Mouse (Mus musculus): Measurements from ENCODE around the gene Wdr54. TPM values are rescaled to one million over a fixed set of nuclear protein-coding genes. Genes with fewer than 3 reads are reported as not detected.

Gene Wdr54
- polyA plus RNA-seq, 2 experiments: 0.32 to 0.44 TPM

- H3K9me3 ChIP-seq (ENCODE audit: control insufficient read depth, low read length): no peaks in the 10 kb centered on the region
Observed at GRCm38 (mm10) chr6:83179390-83180117, 23.4 kb upstream of the Wdr54 start.

DNA sequence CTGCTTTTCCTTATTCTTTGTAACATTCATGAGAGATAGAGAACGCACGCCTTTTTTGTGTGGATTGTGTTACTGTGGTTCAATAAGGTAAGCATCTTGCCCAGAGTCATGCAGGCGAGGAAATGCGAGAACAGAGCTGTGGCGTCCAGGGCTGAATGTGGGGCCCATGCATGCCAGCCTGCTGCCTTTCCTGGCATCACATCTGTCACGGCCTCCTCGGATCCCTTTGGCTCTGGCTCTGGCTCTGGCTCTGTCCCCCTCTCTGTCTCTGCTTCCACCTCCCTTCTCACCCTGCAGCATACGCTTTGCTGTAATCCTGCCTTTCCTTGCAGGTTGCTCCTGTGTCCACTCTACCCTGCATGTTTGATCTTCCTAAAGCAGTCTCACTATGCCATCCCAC lies 19.8 kb upstream of the Wdr54 start:
- Histone ChIP-seq H3K4me2 (ENCODE audit: low read depth) (no peak overlapping the region), H3K36me3 (replicated peaks; ENCODE audit: control insufficient read depth, insufficient read depth, low read depth) (no peaks in the 10 kb centered on the region), H3K4me1 (replicated peaks; ENCODE audit: control insufficient read depth in 2 of 2, insufficient read depth in 2 of 2, low read length in 1 of 2) (no peaks in the 10 kb centered on the region), H3K9ac (replicated peaks) (no peak overlapping the region), H3K9me3 (ENCODE audit: control insufficient read depth, low read length) (no peaks in the 10 kb centered on the region), H3K27ac (no peak overlapping the region), H3K27me3 (ENCODE audit: control insufficient read depth, insufficient read depth, low read length) (no peaks in the 10 kb centered on the region), H3K4me3 (ENCODE audit: insufficient read depth in 1 of 2, low read depth in 2 of 2, low read length in 2 of 2) (no peak overlapping the region)
- WGBS (ENCODE audit: insufficient replicate concordance): 81% methylated on average over 8 of the region's 8 CpGs
- TF ChIP-seq EP300 (IDR thresholded peaks at IDR 0.05; ENCODE audit: low read depth): no peak
- TF ChIP-seq CTCF (IDR thresholded peaks at IDR 0.05; ENCODE audit: low read depth): no peak
- no peak for ATAC-seq (ENCODE audit: insufficient read depth)
- no peak for DNase-seq (ENCODE audit: low read depth in 3 of 3, low spot score in 3 of 3)

More at GRCm38 (mm10) chr6:83179390-83180117, 23.4 kb upstream of the Wdr54 start:
- H3K27me3 ChIP-seq (ENCODE audit: control insufficient read depth, insufficient read depth, low read length): no peaks in the 10 kb centered on the region
- TF ChIP-seq CTCF (IDR thresholded peaks at IDR 0.05; ENCODE audit: low read depth) (no peak), EP300 (IDR thresholded peaks at IDR 0.05; ENCODE audit: low read depth) (no peak)
- 64% methylated on average over 12 of the region's 12 CpGs for WGBS (ENCODE audit: insufficient replicate concordance)
- DNase-seq (ENCODE audit: low read depth in 3 of 3, low spot score in 3 of 3) (no peak), ATAC-seq (ENCODE audit: insufficient read depth) (no peak)
- H3K4me3 ChIP-seq (ENCODE audit: insufficient read depth in 1 of 2, low read depth in 2 of 2, low read length in 2 of 2): no peak overlapping the region
- H3K27ac ChIP-seq: no peak overlapping the region
- H3K4me2 ChIP-seq (ENCODE audit: low read depth): no peak overlapping the region; the same call in 1 of the 2 replicates
- no peak overlapping the region for H3K9ac ChIP-seq (replicated peaks)
- no peaks in the 10 kb centered on the region for H3K4me1 ChIP-seq (replicated peaks; ENCODE audit: control insufficient read depth in 2 of 2, insufficient read depth in 2 of 2, low read length in 1 of 2)
- no peaks in the 10 kb centered on the region; the same call in 1 of the 2 replicates for H3K36me3 ChIP-seq (replicated peaks; ENCODE audit: control insufficient read depth, insufficient read depth, low read depth)

DNA sequence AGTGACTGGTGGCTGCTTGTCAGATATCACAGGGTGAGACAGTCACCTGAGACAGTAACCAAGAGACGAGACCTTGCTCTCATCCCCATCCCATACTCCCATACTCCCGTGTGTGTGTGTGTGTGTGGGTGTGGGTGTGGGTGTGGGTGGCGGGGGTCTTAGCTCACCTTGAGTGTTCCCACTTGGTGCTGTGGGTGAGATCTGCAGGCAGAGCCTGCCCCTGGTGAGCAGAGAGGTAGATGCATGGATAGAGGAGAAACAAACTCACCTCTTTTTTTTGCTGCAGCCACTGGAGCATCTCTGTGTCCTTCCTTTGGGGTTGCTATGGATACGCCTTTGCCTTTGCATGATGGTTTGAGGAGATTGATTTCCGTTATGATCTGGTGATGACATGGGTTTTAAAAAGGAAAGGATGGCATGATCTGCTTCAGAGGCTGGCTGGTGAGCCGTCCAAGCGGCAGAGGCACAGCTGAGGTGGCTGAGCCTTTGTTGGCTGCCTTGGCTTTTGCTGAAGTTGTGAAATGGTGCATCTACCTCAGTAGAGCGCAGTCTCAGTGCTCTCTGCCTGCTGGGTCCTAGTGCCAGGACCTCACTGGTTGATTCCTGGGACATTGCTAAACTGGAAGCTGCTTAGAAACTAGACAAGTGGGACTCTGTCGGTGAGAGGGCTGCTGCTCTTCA lies 16.2 kb upstream of the Wdr54 start:
- no peaks in the 10 kb centered on the region for H3K36me3 ChIP-seq (replicated peaks; ENCODE audit: control insufficient read depth, insufficient read depth, low read depth)
- no peaks in the 10 kb centered on the region for H3K4me1 ChIP-seq (replicated peaks; ENCODE audit: control insufficient read depth in 2 of 2, insufficient read depth in 2 of 2, low read length in 1 of 2)
- no peak overlapping the region for H3K9ac ChIP-seq (replicated peaks)
- H3K27ac ChIP-seq: no peak overlapping the region
- H3K4me3 ChIP-seq (ENCODE audit: insufficient read depth in 1 of 2, low read depth in 2 of 2, low read length in 2 of 2): no peak overlapping the region
- ATAC-seq (ENCODE audit: insufficient read depth): no peak
- H3K4me2 ChIP-seq (ENCODE audit: low read depth): no peak overlapping the region
- DNase-seq (ENCODE audit: low read depth in 3 of 3, low spot score in 3 of 3): no peak
- H3K9me3 ChIP-seq (ENCODE audit: control insufficient read depth, low read length): no peaks in the 10 kb centered on the region
- no peaks in the 10 kb centered on the region for H3K27me3 ChIP-seq (ENCODE audit: control insufficient read depth, insufficient read depth, low read length)
- WGBS (ENCODE audit: insufficient replicate concordance): 61% methylated on average over 9 of the region's 9 CpGs
- TF ChIP-seq CTCF (IDR thresholded peaks at IDR 0.05; ENCODE audit: low read depth): no peak
- no peak for TF ChIP-seq EP300 (IDR thresholded peaks at IDR 0.05; ENCODE audit: low read depth)

DNA sequence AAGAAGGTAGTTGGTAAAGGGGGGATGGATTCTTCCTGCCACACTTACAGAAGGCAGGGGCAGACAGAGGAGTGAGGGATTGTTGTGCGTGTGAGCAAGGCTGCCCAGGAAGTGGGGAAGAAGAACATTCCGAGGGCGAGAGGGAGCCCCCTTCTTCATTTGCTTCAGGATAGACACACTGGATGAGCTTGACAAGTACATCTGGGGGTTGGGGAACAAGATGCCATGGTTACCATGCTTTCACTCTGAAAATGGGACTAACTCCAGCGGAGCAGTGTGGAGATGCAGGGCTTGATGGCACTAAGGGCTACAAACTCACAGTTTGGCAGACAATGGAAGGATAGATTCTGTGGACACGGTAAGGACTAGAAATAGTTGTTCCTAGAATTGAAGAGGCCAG lies 14.9 kb upstream of the Wdr54 start:
- TF ChIP-seq EP300 (IDR thresholded peaks at IDR 0.05; ENCODE audit: low read depth) (no peak), CTCF (IDR thresholded peaks at IDR 0.05; ENCODE audit: low read depth) (no peak)
- no peak overlapping the region for H3K4me3 ChIP-seq (ENCODE audit: insufficient read depth in 1 of 2, low read depth in 2 of 2, low read length in 2 of 2)
- H3K27ac ChIP-seq: no peak overlapping the region
- no peaks in the 10 kb centered on the region for H3K36me3 ChIP-seq (replicated peaks; ENCODE audit: control insufficient read depth, insufficient read depth, low read depth)
- H3K4me2 ChIP-seq (ENCODE audit: low read depth): no peak overlapping the region
- H3K27me3 ChIP-seq (ENCODE audit: control insufficient read depth, insufficient read depth, low read length): no peaks in the 10 kb centered on the region
- H3K9me3 ChIP-seq (ENCODE audit: control insufficient read depth, low read length): no peaks in the 10 kb centered on the region
- DNase-seq (ENCODE audit: low read depth in 3 of 3, low spot score in 3 of 3) (no peak), ATAC-seq (ENCODE audit: insufficient read depth) (no peak)
- H3K9ac ChIP-seq (replicated peaks): no peak overlapping the region
- peaks cover 3 to 4% of the 10 kb centered on the region in 2 experiments; a peak in 3 of 4 replicates for H3K4me1 ChIP-seq (replicated peaks; ENCODE audit: control insufficient read depth in 2 of 2, insufficient read depth in 2 of 2, low read length in 1 of 2)
- 74% methylated on average over 5 of the region's 5 CpGs for WGBS (ENCODE audit: insufficient replicate concordance)

GRCm38 (mm10) chr6:83169872-83170271 lies 13.7 kb upstream of the Wdr54 start:
- 76% methylated on average over 5 of the region's 5 CpGs for WGBS (ENCODE audit: insufficient replicate concordance)
- Histone ChIP-seq H3K4me1 (replicated peaks; ENCODE audit: control insufficient read depth in 2 of 2, insufficient read depth in 2 of 2, low read length in 1 of 2) (peaks cover 6 to 9% of the 10 kb centered on the region in 2 experiments), H3K9me3 (ENCODE audit: control insufficient read depth, low read length) (no peaks in the 10 kb centered on the region), H3K36me3 (replicated peaks; ENCODE audit: control insufficient read depth, insufficient read depth, low read depth) (no peaks in the 10 kb centered on the region), H3K4me2 (ENCODE audit: low read depth) (no peak overlapping the region), H3K4me3 (ENCODE audit: insufficient read depth in 1 of 2, low read depth in 2 of 2, low read length in 2 of 2) (no peak overlapping the region), H3K27me3 (ENCODE audit: control insufficient read depth, insufficient read depth, low read length) (no peaks in the 10 kb centered on the region), H3K9ac (replicated peaks) (no peak overlapping the region), H3K27ac (no peak overlapping the region)
- no peak for TF ChIP-seq CTCF (IDR thresholded peaks at IDR 0.05; ENCODE audit: low read depth)
- no peak for TF ChIP-seq EP300 (IDR thresholded peaks at IDR 0.05; ENCODE audit: low read depth)
- ATAC-seq (ENCODE audit: insufficient read depth): no peak
- DNase-seq (ENCODE audit: low read depth in 3 of 3, low spot score in 3 of 3): no peak
